Mouse (Mus musculus) C2C12 (cell line): Measurements from ENCODE around the gene Ank3.

ENCODE experiments used
- CEBPB ChIP-seq: IDR thresholded peaks from one replicate; pipeline ENCODE4 v1.6.1; 2011; ENCODE audit warnings: low read depth, mild to moderate bottlenecking, control low read depth, moderate library complexity
- CTCF ChIP-seq: IDR thresholded peaks from one replicate; pipeline ENCODE4 v1.5.1; 2011; ENCODE audit not compliant: control insufficient read depth, insufficient read depth, insufficient read length
- FOSL1 ChIP-seq: IDR thresholded peaks from one replicate; pipeline ENCODE4 v1.8.0; 2011; ENCODE audit warnings: mild to moderate bottlenecking, low read length; ENCODE audit not compliant: poor library complexity, insufficient read depth, severe bottlenecking
- MAX ChIP-seq: IDR thresholded peaks from one replicate; pipeline ENCODE4 v1.6.1; 2011; ENCODE audit warnings: mild to moderate bottlenecking, control low read depth
- MYOD1 ChIP-seq: IDR thresholded peaks from one replicate; pipeline ENCODE4 v1.6.1; 2011; ENCODE audit warnings: low read depth; ENCODE audit not compliant: control insufficient read depth, insufficient read length
- MYOG ChIP-seq: IDR thresholded peaks from one replicate; pipeline ENCODE4 v1.6.1; 2011; ENCODE audit not compliant: control insufficient read depth, insufficient read length; ENCODE audit errors: extremely low read depth
- USF1 ChIP-seq: IDR thresholded peaks from one replicate; pipeline ENCODE4 v1.6.1; 2011; ENCODE audit warnings: low read depth, mild to moderate bottlenecking, control low read depth, moderate library complexity

GRCm38 (mm10) chr10:69549221-69549620, 150.6 kb downstream of the Ank3 start:
- no peak for TF ChIP-seq CEBPB
- no peak for TF ChIP-seq CTCF
- TF ChIP-seq USF1: no peak
- TF ChIP-seq MYOG: no peak
- no peak for TF ChIP-seq MAX
- no peak for TF ChIP-seq MYOD1
- TF ChIP-seq FOSL1: no peak
